Mouse (Mus musculus): ENCODE results near the gene Adcy1.

Gene Adcy1

DNA sequence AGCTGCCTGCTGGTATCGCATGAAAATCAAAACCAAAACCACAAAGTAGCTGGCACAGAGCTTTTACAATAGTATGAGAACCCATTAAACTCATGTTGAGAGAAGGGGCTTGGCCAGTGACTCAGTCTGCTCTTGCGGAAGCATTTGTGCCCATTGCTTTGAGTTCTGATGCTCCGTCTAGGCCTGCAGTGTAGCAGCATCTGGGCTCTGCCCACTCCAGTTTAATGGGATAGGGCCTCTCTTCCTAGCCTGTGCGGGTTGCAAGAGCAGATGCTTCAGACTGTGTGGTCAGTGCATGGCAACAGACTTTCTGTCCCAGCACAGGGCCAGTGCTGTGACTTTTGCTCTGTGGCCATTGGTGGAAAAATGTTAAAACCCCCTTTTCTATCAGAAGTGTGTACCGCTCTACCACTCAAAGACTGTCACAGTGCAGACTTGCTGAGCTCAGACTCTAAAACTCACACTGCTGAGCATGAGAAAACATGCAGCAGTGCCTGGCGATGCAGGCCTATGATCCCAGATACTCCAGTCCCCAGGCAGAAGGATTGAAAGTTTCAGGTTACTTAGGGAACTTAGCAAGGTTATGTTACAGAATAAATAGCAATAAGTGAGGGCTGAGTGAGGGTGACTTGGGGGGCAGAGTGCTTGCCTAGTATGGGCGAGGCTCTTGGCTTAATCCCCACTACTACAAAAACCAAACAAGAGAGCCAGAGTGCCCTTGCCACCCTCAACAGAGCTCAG, 163.7 kb downstream of the Adcy1 start:
- DNase-seq: no peak

DNA sequence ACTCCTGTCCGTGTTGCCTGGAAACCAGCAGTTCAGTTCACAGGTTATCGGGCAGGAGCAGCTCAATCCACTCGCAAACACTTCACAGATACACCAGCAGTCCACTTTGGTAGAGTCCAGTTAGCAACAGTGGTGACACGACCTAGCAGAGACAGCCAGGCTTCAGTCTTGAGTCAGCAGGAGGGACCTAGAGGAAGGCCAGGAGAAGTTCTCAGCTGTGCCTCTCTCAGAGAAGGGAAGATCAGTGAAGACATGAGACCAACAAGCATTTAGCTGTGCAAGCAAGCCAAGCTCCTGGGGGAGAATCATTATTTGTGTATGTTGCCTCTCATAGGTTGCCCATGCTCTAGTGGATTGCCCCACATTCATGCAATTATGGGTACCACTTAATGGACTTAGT, 164.8 kb downstream of the Adcy1 start:
- DNase-seq: no peak
